Mouse (Mus musculus): ENCODE measurements around the gene Cstf3. TPM values are rescaled to one million over a fixed set of nuclear protein-coding genes. Genes with fewer than 3 reads are reported as not detected.
"Not testable (repeated sequence)": the region's sequence is repeated elsewhere in the genome, so short reads cannot be mapped to it uniquely, and the experiment has no call there.

Cstf3 gene
- total RNA-seq (2021): 10 to 100 TPM; 11.6 TPM
- polyA plus RNA-seq (2012; rRNA removed): 6.2 and 10.5 TPM in 2 replicates
- long read RNA-seq, transcript Cstf3-201 (21 exons, 2,817 nt): major isoform, 5 of 11 reads
- long read RNA-seq, partial matches to known transcripts: 1 of 11 reads
- long read RNA-seq, other reads (novel, unspliced or antisense): 1 of 11 reads

DNA sequence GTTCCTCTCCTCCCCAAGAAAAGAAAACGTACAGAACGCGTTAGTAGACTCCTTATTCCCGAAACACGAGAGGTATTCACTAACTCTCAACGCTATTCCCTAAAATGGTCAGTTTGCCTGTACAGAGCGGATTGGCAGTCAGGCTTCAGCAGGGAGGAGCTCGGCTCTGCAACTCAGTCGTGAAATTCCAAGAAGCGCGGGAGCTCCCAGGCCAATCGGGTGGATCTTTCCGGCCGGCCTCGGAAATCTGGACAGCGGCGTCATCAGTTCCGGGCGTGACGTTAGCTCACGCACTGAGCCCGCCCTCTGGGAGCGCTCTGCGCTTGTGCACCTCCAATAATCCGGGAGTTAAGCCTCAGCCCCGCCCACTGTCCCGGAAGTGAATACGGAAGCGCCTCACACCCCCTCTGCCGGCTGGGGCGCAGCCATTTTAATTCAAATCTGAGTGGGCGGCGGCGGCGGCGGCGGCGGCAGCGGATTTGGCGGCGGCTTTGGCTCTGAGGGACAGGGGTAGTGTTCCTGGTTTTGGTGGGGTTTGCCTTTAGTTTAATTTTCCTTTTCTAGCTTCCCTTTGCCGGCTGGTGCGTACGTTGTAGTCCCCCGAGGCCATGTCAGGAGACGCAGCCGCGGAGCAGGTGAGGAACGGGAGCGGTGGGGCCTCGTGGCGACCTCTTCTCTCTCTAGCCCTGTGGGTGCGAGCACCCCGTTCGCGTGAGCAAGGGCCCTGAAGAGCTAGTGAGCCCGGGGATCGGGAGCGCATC lies at the start of gene Cstf3:
Cstf3 (plus strand) TSS at position 456 of the 761 bp plus-strand sequence.
- Histone ChIP-seq H3K9ac (ENCODE audit: low read depth, low read length) (peak within 1 kb of the TSS; percentile 72), H3K79me2 (replicated peaks; ENCODE audit: control insufficient read depth, insufficient read depth, low read length) (peaks cover 5% of the 10 kb centered on the region; the same call in 1 of the 2 replicates), H3K27ac (peak within 1 kb of the TSS; percentile 89), H3K27me3 (ENCODE audit: control insufficient read depth, insufficient read depth, low read length) (no peaks in the 10 kb centered on the region), H3K36me3 (ENCODE audit: control insufficient read depth, insufficient read depth, low read length) (peaks cover 12% of the 10 kb centered on the region), H3K4me1 (ENCODE audit: control insufficient read depth, insufficient read depth, low read length) (peaks cover 3% of the 10 kb centered on the region), H3K4me3 (peak within 1 kb of the TSS; percentile 74)
- peak; percentile 61 for TF ChIP-seq POLR2A (IDR thresholded peaks at IDR 0.05; ENCODE audit: insufficient read depth, low read depth, low read length)
- peak; percentile 58 for TF ChIP-seq CTCF (IDR thresholded peaks at IDR 0.05)
- no peak for TF ChIP-seq EP300 (IDR thresholded peaks at IDR 0.05; ENCODE audit: insufficient read depth, low read depth, low read length)
- DNase-seq: peak; percentile 99
- intact Hi-C loops (cut with DNase I): loop anchor here (2.0 kb wide), 1 partner anchor 95 kb away; the partner anchor contains the start of gene Hipk3
- WGBS: under 1% methylated on average over 59 of the region's 59 CpGs

DNA sequence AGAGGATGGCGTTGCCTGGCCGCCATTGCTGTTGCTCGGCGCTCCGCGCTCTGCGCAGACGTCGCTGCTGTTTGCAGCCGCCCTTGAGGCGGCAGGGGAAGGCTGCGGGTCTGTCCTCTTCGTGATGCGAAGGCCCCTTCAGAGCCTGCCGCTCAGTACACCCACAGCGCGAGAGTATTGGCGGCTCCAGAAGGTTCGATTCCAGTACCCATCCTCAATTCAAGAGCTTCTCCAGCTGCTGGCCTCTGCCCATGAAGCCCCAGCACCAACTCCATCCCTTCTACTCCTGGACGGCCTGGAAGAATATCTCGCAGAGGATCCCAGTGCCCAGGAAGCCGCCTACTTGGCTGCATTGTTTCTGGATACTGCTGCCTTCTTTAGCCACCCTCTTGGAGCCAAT lies 33.6 kb upstream of the Cstf3 start:
- H3K27ac ChIP-seq; H3K4me1 ChIP-seq (ENCODE audit: control insufficient read depth, insufficient read depth, low read length); DNase-seq; H3K36me3 ChIP-seq (ENCODE audit: control insufficient read depth, insufficient read depth, low read length); H3K27me3 ChIP-seq (ENCODE audit: control insufficient read depth, insufficient read depth, low read length); H3K79me2 ChIP-seq (replicated peaks; ENCODE audit: control insufficient read depth, insufficient read depth, low read length); H3K4me3 ChIP-seq; H3K9ac ChIP-seq (ENCODE audit: low read depth, low read length); intact Hi-C loops (cut with DNase I): not testable (repeated sequence)
- WGBS: 93% methylated on average over 22 of the region's 22 CpGs

- H3K27ac ChIP-seq: no peak overlapping the region
- intact Hi-C loops (cut with DNase I): no loop called here
- DNase-seq: no peak
- WGBS: 80% methylated on average over 9 of the region's 9 CpGs
- no peak overlapping the region for H3K4me3 ChIP-seq
- no peaks in the 10 kb centered on the region for H3K36me3 ChIP-seq (ENCODE audit: control insufficient read depth, insufficient read depth, low read length)
- no peak overlapping the region for H3K9ac ChIP-seq (ENCODE audit: low read depth, low read length)
- H3K79me2 ChIP-seq (replicated peaks; ENCODE audit: control insufficient read depth, insufficient read depth, low read length): no peaks in the 10 kb centered on the region
- H3K27me3 ChIP-seq (ENCODE audit: control insufficient read depth, insufficient read depth, low read length): no peaks in the 10 kb centered on the region
- no peaks in the 10 kb centered on the region; the same call in 1 of the 2 replicates for H3K4me1 ChIP-seq (ENCODE audit: control insufficient read depth, insufficient read depth, low read length)
- no peak for TF ChIP-seq POLR2A (IDR thresholded peaks at IDR 0.05; ENCODE audit: insufficient read depth, low read depth, low read length)
Measured at GRCm38 (mm10) chr2:104557722-104558121, 32.6 kb upstream of the Cstf3 start.

DNA sequence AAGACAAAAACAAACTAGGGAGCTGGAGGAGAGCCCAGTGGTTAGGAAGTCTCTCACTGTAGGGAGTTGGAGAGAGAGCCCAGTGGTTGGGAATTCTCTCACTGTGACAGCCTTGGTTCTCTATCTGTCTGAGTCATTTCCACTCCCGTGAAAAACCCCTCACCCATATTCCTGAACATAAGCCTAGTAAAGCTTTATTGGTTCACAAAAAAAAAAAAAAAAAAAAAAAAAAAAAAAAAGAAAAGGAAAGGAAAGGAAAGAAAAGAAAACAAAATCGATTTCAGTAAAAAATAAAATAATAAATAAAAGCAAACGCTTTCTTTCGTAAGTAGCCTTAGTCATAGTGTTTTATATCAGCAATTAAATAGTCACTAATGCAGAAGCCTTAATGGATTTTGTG lies 32.0 kb upstream of the Cstf3 start:
- intact Hi-C loops (cut with DNase I): no loop called here
- no peak for TF ChIP-seq POLR2A (IDR thresholded peaks at IDR 0.05; ENCODE audit: insufficient read depth, low read depth, low read length)
- TF ChIP-seq CTCF (IDR thresholded peaks at IDR 0.05): no peak
- no peak for TF ChIP-seq EP300 (IDR thresholded peaks at IDR 0.05; ENCODE audit: insufficient read depth, low read depth, low read length)

DNA sequence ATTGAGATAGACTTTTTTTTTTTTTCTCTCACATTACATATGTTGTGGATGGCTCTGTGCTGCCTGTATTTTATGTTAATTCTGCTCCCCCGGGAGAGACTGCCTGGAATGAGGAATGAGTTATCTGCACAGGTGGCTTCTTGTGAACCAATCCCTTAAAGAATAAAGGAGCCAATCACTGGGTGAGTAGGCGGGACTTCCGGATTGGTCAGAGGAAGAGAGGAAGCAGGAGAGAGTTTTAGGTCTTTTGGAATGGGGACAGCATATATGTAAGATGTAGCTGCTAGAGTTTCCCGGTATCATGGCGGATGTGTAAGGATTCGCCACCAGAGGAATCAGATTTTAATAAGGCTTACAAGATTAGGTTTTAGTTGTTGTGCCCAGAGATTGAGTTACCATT lies 31.4 kb upstream of the Cstf3 start:
- Histone ChIP-seq H3K4me3 (no peak overlapping the region), H3K79me2 (replicated peaks; ENCODE audit: control insufficient read depth, insufficient read depth, low read length) (no peaks in the 10 kb centered on the region), H3K4me1 (ENCODE audit: control insufficient read depth, insufficient read depth, low read length) (no peaks in the 10 kb centered on the region; the same call in 1 of the 2 replicates), H3K27ac (no peak overlapping the region), H3K9ac (ENCODE audit: low read depth, low read length) (no peak overlapping the region), H3K36me3 (ENCODE audit: control insufficient read depth, insufficient read depth, low read length) (no peaks in the 10 kb centered on the region), H3K27me3 (ENCODE audit: control insufficient read depth, insufficient read depth, low read length) (no peaks in the 10 kb centered on the region)
- no peak for DNase-seq
- WGBS: 71% methylated on average over 6 of the region's 6 CpGs
- no peak for TF ChIP-seq EP300 (IDR thresholded peaks at IDR 0.05; ENCODE audit: insufficient read depth, low read depth, low read length)
- TF ChIP-seq CTCF (IDR thresholded peaks at IDR 0.05): no peak
- no peak for TF ChIP-seq POLR2A (IDR thresholded peaks at IDR 0.05; ENCODE audit: insufficient read depth, low read depth, low read length)
- intact Hi-C loops (cut with DNase I): no loop called here

More for the DNA sequence above, 32.0 kb upstream of the Cstf3 start:
- Histone ChIP-seq H3K4me3 (no peak overlapping the region), H3K4me1 (ENCODE audit: control insufficient read depth, insufficient read depth, low read length) (no peaks in the 10 kb centered on the region; the same call in 1 of the 2 replicates), H3K27me3 (ENCODE audit: control insufficient read depth, insufficient read depth, low read length) (no peaks in the 10 kb centered on the region), H3K36me3 (ENCODE audit: control insufficient read depth, insufficient read depth, low read length) (no peaks in the 10 kb centered on the region), H3K9ac (ENCODE audit: low read depth, low read length) (no peak overlapping the region), H3K79me2 (replicated peaks; ENCODE audit: control insufficient read depth, insufficient read depth, low read length) (no peaks in the 10 kb centered on the region), H3K27ac (no peak overlapping the region)
- WGBS: 86% methylated on average over 4 of the region's 4 CpGs
- no peak for DNase-seq

DNA sequence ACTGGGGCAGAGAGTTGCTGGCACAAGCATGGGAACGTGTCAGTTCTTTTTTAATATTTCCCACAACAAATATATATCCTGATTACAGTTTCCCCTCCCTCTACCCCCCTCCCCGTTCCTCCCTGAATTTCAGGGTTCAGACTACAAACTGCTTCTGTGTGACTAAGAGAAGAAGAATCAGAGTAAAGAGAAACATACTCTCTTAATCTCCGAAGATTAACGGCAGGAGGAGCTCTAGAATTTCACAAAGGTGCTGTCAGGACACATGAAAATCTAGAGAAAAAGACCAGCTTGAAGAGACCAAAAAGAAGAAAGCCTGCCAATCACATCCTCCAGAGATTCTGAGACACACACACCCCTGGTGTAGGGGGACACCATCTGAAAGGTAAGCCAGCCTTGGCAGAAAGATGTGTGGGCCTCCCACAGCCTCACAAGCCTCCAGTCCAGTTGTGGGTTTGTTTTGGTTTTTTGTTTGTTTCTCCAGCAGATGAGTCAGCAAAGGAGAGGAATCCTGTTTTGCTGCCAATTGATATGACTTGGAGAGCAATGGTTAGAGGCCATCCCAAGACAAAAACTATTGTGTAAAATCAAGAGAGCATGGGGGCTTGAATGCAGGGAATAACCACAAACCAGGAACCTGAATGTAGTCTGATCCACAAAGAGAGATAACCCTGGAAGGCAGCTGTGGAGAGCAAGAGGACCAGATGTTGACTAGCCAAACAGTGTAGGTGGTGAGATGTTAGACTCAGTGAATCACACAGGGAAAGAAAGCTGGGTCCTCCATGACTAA lies 30.5 kb upstream of the Cstf3 start:
- no peak overlapping the region for H3K27ac ChIP-seq
- no peaks in the 10 kb centered on the region for H3K27me3 ChIP-seq (ENCODE audit: control insufficient read depth, insufficient read depth, low read length)
- H3K4me3 ChIP-seq: no peak overlapping the region
- no peaks in the 10 kb centered on the region for H3K36me3 ChIP-seq (ENCODE audit: control insufficient read depth, insufficient read depth, low read length)
- H3K9ac ChIP-seq (ENCODE audit: low read depth, low read length): no peak overlapping the region
- TF ChIP-seq POLR2A (IDR thresholded peaks at IDR 0.05; ENCODE audit: insufficient read depth, low read depth, low read length) (no peak), CTCF (IDR thresholded peaks at IDR 0.05) (no peak), EP300 (IDR thresholded peaks at IDR 0.05; ENCODE audit: insufficient read depth, low read depth, low read length) (no peak)
- no peaks in the 10 kb centered on the region for H3K79me2 ChIP-seq (replicated peaks; ENCODE audit: control insufficient read depth, insufficient read depth, low read length)
- intact Hi-C loops (cut with DNase I): no loop called here
- no peaks in the 10 kb centered on the region; the same call in 1 of the 2 replicates for H3K4me1 ChIP-seq (ENCODE audit: control insufficient read depth, insufficient read depth, low read length)
- WGBS: 59% methylated on average over 4 of the region's 4 CpGs
- no peak for DNase-seq
